Mouse (Mus musculus) central nervous system, embryonic 11.5 days (tissue): ENCODE data around the gene Olfr802. TPM values are rescaled to one million over a fixed set of nuclear protein-coding genes. Genes with fewer than 3 reads are reported as not detected.

Experiments
- polyA plus RNA-seq: library from polyadenylated mRNA; depleted of rRNA; stranded (reverse); fragments of >200 nt; gene quantifications from 2 replicates; pipeline ENCODE4 v1.2.3, GENCODE M21; 2012; rRNA removed

The Olfr802 gene
- polyA plus RNA-seq: not detected in 2 replicates

DNA sequence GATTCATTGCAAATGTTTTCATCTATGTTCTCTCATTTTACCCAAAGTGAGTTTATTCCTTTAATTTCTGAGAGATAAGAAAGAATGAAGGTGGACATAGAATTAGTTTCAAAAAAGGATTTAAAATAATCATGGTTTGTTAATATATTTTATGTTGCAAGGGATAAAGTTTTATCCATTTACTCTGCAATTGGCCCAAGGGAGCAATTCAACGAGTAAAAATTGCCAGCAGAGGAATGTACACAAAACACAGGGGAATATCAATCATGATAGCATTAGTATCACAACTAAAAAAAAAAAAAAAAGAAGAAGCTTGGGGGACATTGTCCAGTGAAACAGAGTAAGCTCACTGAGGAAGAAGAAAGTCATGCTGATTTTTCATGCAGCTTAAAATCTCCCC lies at the start of gene Olfr802:
Gene Olfr802 (minus strand): TSS at position 101 of the 400 bp plus-strand sequence.

DNA sequence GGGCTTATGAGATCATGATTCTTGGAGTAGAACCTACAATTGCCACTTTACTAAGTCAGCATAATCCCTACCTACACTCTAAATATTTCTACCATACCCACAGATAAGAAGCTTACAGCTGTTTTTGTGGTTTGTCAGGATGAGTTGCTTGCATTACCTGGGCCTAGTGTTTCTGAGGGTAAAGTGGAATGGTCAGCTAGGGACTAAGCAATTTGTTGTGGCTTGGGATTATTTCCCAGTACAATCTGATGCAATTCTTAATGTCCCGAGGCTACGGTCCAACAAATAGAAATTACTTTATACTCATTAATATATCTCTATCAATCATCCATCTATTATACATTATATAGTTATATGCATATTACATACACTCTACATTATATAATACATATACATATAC lies 41.3 kb upstream of the Olfr802 start, which contains the start of gene Olfr805:
Gene Olfr805 (minus strand): TSS at position 101 of the 400 bp plus-strand sequence.

DNA sequence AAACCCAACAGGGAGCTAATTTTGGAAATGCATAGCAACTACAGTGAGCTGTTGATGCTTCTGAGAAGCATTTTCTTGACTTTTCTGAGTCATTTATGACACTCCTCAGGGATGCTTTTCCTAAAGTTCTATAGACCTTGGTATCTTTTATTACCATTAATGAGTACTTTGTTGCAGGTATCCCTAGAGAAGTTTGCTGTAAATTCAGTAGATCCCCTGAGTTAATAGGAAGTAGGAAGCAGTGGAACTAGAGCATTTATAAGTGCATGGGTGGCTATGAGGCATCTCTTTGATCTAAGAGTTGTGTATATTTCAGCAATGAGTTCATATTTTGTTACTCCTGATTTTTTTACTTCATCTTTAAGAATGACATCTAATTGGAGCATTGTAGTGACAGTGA lies 14.9 kb upstream of the Olfr802 start, which contains the start of gene Olfr804:
Gene Olfr804 (plus strand): TSS at position 301 of the 400 bp plus-strand sequence.

DNA sequence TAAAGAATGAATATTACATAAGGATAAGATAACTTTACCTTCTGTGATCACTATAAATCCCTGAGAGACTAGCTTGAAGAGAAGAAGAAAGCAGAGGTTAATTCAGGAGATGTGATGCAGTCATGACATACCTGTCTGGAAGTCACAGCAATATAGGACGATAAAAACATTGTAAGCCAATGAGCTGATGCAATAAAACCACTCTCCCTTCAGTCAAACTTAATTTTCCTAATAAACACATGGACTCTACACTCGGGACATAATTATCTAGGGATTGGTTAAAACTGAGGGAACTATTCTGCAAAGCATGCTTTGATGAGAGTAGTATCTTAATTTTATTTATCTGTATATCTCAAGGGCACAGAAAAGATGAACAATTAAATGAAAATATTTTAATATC lies 6.2 kb upstream of the Olfr802 start, which contains the start of gene Olfr803:
Gene Olfr803 (minus strand): TSS at position 101 of the 400 bp plus-strand sequence.

DNA sequence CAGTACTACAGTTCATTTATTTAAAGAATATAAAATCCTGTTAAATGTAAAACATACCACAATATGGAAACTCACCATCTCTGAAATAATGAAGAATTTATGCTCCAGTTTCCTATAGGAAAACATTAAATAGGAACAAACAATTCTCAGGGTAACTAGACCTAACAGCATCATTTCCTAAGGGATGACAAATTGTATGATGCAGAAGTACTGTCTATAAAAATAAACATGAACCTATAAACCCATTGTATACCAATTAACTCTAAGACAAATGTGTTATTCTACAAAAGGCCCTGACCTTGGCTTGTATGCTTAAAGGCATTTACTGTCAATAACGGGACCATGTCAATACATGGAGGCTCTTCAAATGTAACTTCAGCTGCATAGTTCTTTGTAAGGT lies 14.2 kb downstream of the Olfr802 start, which contains the start of gene Olfr801:
Gene Olfr801 (minus strand): TSS at position 101 of the 400 bp plus-strand sequence.

DNA sequence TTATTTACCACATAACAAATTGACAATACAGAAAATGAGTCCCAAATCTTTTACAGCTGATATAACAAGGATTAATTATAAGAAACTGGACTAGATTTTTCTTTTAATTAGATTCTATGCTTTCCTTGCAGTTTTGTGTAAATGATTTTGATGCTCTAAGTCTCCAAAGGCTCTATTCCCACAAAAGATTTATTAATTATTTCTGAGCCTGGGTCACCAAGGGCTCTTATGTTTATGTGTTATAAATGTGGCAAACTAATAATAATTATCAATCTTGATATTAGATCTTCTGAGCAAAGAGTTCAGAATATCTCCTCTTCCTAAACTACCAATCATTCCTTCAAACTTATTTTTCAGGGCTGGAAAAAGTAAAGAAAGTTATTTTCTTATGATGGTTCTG lies 30.6 kb downstream of the Olfr802 start, which contains the start of gene Olfr800:
Gene Olfr800 (plus strand): TSS at position 301 of the 400 bp plus-strand sequence.

DNA sequence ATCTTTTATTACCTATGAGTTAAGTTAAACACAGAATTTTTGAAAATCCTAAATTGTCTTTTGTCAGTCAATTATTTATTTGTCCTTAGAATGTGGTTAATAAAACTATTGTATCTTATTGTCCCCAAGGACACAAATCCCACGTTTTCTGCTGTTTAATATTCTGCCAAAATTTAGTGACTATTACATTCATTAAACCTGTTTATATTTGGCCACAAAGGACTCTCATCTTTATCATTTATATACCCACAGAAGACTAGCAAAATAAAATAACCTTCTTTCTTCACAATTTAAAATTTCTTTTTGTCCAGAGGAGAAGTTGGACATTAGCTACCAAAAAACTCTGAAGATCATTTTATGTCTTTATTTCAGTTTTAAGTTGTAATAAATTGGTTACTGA lies 50.8 kb downstream of the Olfr802 start, which contains the start of gene Olfr799:
Gene Olfr799 (plus strand): TSS at position 301 of the 400 bp plus-strand sequence.

DNA sequence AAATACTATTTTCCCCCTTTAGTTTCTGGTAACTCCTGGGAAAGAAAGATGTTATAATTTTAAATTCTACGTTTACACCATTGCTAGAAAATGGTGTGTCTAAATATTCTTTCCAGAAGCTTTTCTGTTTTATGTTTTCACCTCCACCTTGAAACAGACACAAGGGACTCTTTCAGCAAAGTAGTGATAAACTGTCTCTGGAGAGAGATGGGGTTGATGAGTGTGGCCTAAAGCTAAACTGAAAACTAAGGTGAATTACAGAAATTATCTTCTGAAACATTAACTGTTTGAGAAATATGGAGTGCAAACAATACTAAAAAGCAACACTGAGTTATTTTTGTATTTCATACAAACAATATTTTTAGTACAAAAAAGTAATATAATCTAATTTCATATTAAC lies 60.1 kb downstream of the Olfr802 start, which contains the start of gene Olfr798:
Gene Olfr798 (minus strand): TSS at position 101 of the 400 bp plus-strand sequence.

Other genes with a start within 250 kb of the Olfr802 start
- not detected in 2 replicates for gene Olfr787, start 226.3 kb downstream of the Olfr802 start, polyA plus RNA-seq
- not detected in 2 replicates for gene Olfr788, start 217.2 kb downstream of the Olfr802 start, polyA plus RNA-seq
- not detected in 2 replicates for gene Olfr789, start 203.4 kb downstream of the Olfr802 start, polyA plus RNA-seq
- gene Olfr790, start 189.7 kb downstream of the Olfr802 start, polyA plus RNA-seq: not detected in 2 replicates
- gene Olfr791, start 166.4 kb downstream of the Olfr802 start, polyA plus RNA-seq: not detected in 2 replicates
- gene Olfr792, start 149.0 kb downstream of the Olfr802 start, polyA plus RNA-seq: not detected in 2 replicates
- gene Olfr794, start 120.5 kb downstream of the Olfr802 start, polyA plus RNA-seq: not detected in 2 replicates
- gene Olfr796, start 75.6 kb downstream of the Olfr802 start, polyA plus RNA-seq: not detected in 2 replicates
- not detected in 2 replicates for gene Olfr798, start 60.2 kb downstream of the Olfr802 start, polyA plus RNA-seq
- not detected in 2 replicates for gene Olfr799, start 50.7 kb downstream of the Olfr802 start, polyA plus RNA-seq
- gene Olfr800, start 30.5 kb downstream of the Olfr802 start, polyA plus RNA-seq: not detected in 2 replicates
- gene Olfr801, start 14.3 kb downstream of the Olfr802 start, polyA plus RNA-seq: not detected in 2 replicates
- gene Olfr803, start 6.1 kb upstream of the Olfr802 start, polyA plus RNA-seq: not detected in 2 replicates
- gene Olfr804, start 15.0 kb upstream of the Olfr802 start, polyA plus RNA-seq: not detected in 2 replicates
- gene Olfr805, start 41.2 kb upstream of the Olfr802 start, polyA plus RNA-seq: not detected in 2 replicates
- gene Olfr806, start 53.8 kb upstream of the Olfr802 start, polyA plus RNA-seq: not detected in 2 replicates
- not detected in 2 replicates for gene Olfr807, start 69.6 kb upstream of the Olfr802 start, polyA plus RNA-seq
- not detected in 2 replicates for gene Olfr808, start 77.3 kb upstream of the Olfr802 start, polyA plus RNA-seq
- not detected in 2 replicates for gene Olfr809, start 86.5 kb upstream of the Olfr802 start, polyA plus RNA-seq
- gene Olfr810, start 106.7 kb upstream of the Olfr802 start, polyA plus RNA-seq: not detected in 2 replicates
- not detected in 2 replicates for gene Olfr811, start 116.2 kb upstream of the Olfr802 start, polyA plus RNA-seq
- gene Olfr812, start 157.9 kb upstream of the Olfr802 start, polyA plus RNA-seq: not detected in 2 replicates
- not detected in 2 replicates for gene Olfr813, start 167.2 kb upstream of the Olfr802 start, polyA plus RNA-seq
- gene Olfr814, start 191.7 kb upstream of the Olfr802 start, polyA plus RNA-seq: not detected in 2 replicates
- gene Olfr815, start 217.7 kb upstream of the Olfr802 start, polyA plus RNA-seq: not detected in 2 replicates
- gene Olfr816, start 227.4 kb upstream of the Olfr802 start, polyA plus RNA-seq: not detected in 2 replicates